Comparison of ENCODE assay signal across 34 mouse cellular contexts in the genomic region with DNA sequence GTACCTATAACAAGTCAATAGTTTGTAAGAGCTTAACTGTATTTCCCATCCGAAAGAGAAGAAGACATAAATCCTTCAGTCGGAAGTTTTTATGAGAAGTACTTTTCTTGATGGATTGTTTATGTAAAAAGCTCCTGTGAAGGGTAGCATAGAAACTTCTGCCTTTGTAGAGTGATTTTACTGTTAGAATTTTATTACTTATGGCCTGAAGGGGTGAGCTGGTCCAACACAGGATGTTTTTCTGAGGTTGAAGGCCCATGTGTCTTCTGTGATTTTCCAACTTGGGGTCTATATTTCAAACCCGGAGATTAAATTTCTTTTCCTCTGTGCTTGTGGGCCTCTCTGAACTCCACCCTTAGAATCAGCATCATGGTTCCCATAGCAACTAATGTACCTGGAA. TPM values are rescaled to one million over a fixed set of nuclear protein-coding genes. Genes with fewer than 3 reads are reported as not detected.
"Had no signal": no experiment of that assay in that cellular context is flagged by ENCODE, and none has a peak within 500 bp of the region (broad histone marks: within the 10 kb centered on the region; RNA-seq: fewer than 3 reads in every experiment).

No protein-coding gene starts in this region.

- H3K27me3 ChIP-seq: embryonic facial prominence, embryonic 12.5 days; embryonic facial prominence, embryonic 13.5 days; embryonic facial prominence, embryonic 15.5 days; forebrain, embryonic 12.5 days; forebrain, embryonic 13.5 days; forebrain, embryonic 15.5 days had no signal

- ATAC-seq: forebrain, embryonic 13.5 days; forebrain, embryonic 14.5 days; forebrain, embryonic 15.5 days; forebrain, embryonic 16.5 days; forebrain, postnatal 0 days had no signal

- H3K4me1 ChIP-seq: embryonic facial prominence, embryonic 10.5 days; embryonic facial prominence, embryonic 12.5 days; embryonic facial prominence, embryonic 13.5 days; embryonic facial prominence, embryonic 15.5 days; forebrain, embryonic 10.5 days; forebrain, embryonic 12.5 days; forebrain, embryonic 13.5 days; forebrain, embryonic 15.5 days had no signal

- H3K9me3 ChIP-seq: embryonic facial prominence, embryonic 10.5 days; embryonic facial prominence, embryonic 12.5 days; embryonic facial prominence, embryonic 13.5 days; embryonic facial prominence, embryonic 15.5 days; forebrain, embryonic 10.5 days; forebrain, embryonic 12.5 days; forebrain, embryonic 13.5 days; forebrain, embryonic 15.5 days had no signal

- H3K4me3 ChIP-seq: embryonic facial prominence, embryonic 10.5 days; embryonic facial prominence, embryonic 12.5 days; embryonic facial prominence, embryonic 13.5 days; embryonic facial prominence, embryonic 15.5 days; erythroblast, embryonic 14.5 days; forebrain, embryonic 10.5 days; forebrain, embryonic 12.5 days; forebrain, embryonic 13.5 days; forebrain, embryonic 15.5 days; gastrocnemius, adult 2 months had no signal

- H3K4me2 ChIP-seq: embryonic facial prominence, embryonic 12.5 days; embryonic facial prominence, embryonic 13.5 days; embryonic facial prominence, embryonic 15.5 days; forebrain, embryonic 12.5 days; forebrain, embryonic 13.5 days; forebrain, embryonic 15.5 days had no signal

- DNase-seq: cerebellum, adult 18-20 months; cerebellum, adult 2 months; cerebellum, adult 8-10 months; cerebellum, adult 9-10 months; cerebellum, adult 9-11 months; cerebellum, postnatal 10 days; cerebellum, postnatal 14 days; cerebellum, postnatal 25 days; cerebellum, postnatal 36 days; embryo, embryonic 11 days; forebrain, postnatal 0 days; gastrocnemius, adult 2 months; gastrocnemius, postnatal 10 days; gastrocnemius, postnatal 14 days; gastrocnemius, postnatal 25 days; gastrocnemius, postnatal 36 days; heart, adult 11 months had no signal

- H3K9ac ChIP-seq: embryonic facial prominence, embryonic 12.5 days; embryonic facial prominence, embryonic 13.5 days; embryonic facial prominence, embryonic 15.5 days; forebrain, embryonic 12.5 days; forebrain, embryonic 13.5 days; forebrain, embryonic 15.5 days; forebrain, postnatal 0 days had no signal

- H3K36me3 ChIP-seq: embryonic facial prominence, embryonic 10.5 days; embryonic facial prominence, embryonic 12.5 days; embryonic facial prominence, embryonic 13.5 days; embryonic facial prominence, embryonic 15.5 days; forebrain, embryonic 10.5 days; forebrain, embryonic 12.5 days; forebrain, embryonic 15.5 days had no signal

- H3K27ac ChIP-seq: embryonic facial prominence, embryonic 10.5 days; embryonic facial prominence, embryonic 12.5 days; embryonic facial prominence, embryonic 13.5 days; embryonic facial prominence, embryonic 15.5 days; forebrain, embryonic 10.5 days; forebrain, embryonic 12.5 days; forebrain, embryonic 13.5 days; forebrain, embryonic 15.5 days; gastrocnemius, adult 2 months had no signal

RNA-seq across cellular contexts. Expression of gene Gm11042, which starts 26.5 kb away (rescaled TPM):
- polyA plus RNA-seq: cerebellum, adult 2 months; cortical plate, adult 2 months; embryonic facial prominence, embryonic 10.5 days; embryonic facial prominence, embryonic 11.5 days; embryonic facial prominence, embryonic 12.5 days; embryonic facial prominence, embryonic 13.5 days; embryonic facial prominence, embryonic 14.5 days; embryonic facial prominence, embryonic 15.5 days; erythroblast, embryonic 14.5 days; forebrain, embryonic 10.5 days; forebrain, embryonic 11.5 days; forebrain, embryonic 12.5 days; forebrain, embryonic 13.5 days; forebrain, embryonic 14.5 days; forebrain, embryonic 15.5 days; forebrain, embryonic 16.5 days; forebrain, postnatal 0 days; frontal cortex, adult 2 months; gonadal fat pad, adult 2 months had no signal
